Mouse (Mus musculus) NIH3T3 (cell line): ENCODE data around the gene Map2k1.
A peak's percentile ranks its signal among the peaks of the same experiment; 100 is the strongest.
"Not testable (repeated sequence)": the region's sequence is repeated elsewhere in the genome, so short reads cannot be mapped to it uniquely, and the experiment has no call there.

Source experiments
- DNase-seq: peaks from one replicate; pipeline ENCODE4 v3.0.0-alpha.2; 2012; ENCODE audit warnings: low read depth

Map2k1 gene

DNA sequence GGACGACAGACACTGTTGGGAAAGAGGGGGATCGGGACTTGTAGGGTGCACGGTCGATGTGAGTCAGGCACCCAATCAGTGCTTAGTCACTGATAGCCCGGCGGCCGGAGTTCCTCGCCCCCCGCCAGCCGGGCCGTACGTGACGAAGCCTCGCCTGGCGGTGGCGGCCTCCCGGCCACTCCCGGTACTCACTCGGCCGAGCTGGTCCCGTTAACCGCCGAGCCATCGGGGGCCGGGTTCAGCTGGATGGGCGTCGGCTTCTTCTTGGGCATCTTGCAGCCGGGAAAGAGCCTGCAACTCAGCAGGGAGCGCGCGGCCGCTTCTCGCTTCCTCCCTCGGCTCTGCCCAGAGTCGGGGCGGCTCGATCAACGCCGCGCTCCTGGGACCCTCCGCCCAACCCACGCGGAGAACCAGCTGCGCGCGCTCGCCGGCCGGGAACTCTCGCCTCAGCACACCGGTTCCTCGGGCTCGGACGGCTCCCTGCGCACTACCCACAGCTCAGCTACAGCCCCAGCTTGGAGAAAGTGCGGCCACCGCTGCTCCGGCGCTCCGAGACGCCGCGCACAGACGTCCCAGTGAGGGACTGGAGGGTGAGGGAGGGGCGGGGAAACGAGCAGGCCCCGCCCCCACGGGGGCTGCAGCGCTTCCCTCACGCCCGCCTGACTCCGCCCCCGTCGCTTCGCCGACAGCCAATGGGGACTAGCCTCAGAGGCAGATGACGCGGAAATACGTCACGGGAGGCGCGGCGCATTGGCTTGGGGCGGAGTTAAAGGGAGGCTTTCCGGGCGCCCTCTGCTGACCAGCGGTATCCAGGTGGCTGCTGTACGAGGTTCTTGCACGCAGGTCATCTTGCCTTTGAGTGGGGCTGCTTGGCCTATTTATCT lies at the start of gene Map2k1:
Gene Map2k1 (minus strand): TSS at position 611 of the 884 bp plus-strand sequence.
- DNase-seq = peak; percentile 99

GRCm38 (mm10) chr9:64303086-64303485 lies 49.7 kb upstream of the Map2k1 start:
- not testable (repeated sequence) for DNase-seq

GRCm38 (mm10) chr9:64282404-64282987 lies 29.1 kb upstream of the Map2k1 start:
- DNase-seq = no peak

DNA sequence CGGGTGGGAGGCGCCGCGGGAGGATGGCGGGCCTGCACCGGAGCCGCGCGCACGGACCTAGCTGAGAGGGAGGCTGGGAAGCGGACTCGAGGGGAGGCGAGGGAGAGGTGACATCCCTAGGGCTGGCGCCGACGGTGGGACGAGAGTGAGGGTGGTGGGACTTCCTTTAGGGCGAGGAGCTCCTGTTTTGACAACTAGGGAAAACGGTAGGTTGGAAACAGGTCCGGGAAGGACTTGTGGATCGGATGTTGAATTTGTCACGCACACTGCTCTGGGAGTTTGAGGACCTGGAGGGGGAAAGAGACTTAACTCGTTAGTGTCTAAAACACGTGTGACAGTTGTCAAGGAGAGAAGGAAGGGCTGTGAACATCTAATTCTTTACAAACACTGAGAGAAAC lies 28.3 kb upstream of the Map2k1 start:
- no peak for DNase-seq

- peak; percentile 97 for DNase-seq
These were observed 27.8 kb upstream of the Map2k1 start, which contains the start of gene Tipin for GRCm38 (mm10) chr9:64281105-64281780. Gene Tipin, plus strand, starts transcription at chr9:64281581.

DNA sequence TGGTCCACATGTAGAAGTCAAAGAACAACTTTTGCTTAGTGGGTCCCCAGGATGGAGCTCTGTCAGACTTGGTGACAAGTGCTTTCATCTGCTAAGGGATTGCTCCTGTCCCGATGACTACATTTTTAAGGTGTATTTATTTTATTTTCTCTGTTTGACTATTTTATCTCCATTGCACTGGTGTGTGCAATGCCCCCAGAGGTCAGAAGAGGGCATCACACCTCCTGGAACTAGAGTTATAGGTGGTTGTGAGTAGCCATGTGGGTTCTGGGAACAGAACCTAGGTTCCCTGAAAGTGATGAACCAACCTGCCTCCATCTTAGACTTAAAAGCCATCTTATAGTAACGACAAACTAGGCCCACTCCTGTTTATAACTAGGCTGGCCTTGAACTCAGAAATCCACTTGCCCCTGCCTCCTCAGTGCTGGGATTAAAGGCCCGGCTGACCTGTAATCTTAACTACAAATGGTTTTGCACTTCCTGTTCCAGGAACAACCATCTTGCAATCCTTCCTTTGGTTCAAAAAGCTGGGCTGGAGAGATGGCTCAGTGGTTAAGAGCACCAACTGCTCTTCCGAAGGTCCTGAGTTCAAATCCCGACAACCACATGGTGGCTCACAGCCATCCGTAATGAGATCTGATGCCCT lies 25.4 kb upstream of the Map2k1 start:
- DNase-seq = no peak

DNA sequence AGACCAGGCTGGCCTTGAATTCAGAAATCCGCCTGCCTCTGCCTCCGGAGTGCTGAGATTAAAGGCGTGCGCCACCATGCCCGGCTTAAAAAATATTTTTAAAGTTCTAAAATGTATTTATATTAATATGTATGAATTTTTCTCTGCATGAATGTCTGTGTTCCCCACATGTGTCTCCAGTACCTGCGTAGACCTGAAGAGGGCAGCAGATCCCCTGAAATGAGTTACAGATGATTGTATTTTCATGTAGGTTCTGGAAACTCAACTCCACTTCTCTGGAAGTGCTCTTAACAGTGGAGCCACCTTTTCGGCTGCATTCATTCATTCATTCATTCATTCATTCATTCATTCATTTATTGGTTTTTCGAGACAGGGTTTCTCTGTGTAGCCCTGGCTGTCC lies 24.3 kb upstream of the Map2k1 start:
- DNase-seq = peak; percentile 87

GRCm38 (mm10) chr9:64274919-64275318 lies 21.5 kb upstream of the Map2k1 start:
- DNase-seq = peak; percentile 52

GRCm38 (mm10) chr9:64274291-64274690 lies 20.9 kb upstream of the Map2k1 start:
- no peak for DNase-seq

- DNase-seq = no peak
These were observed 20.3 kb upstream of the Map2k1 start for GRCm38 (mm10) chr9:64273757-64274156.

- DNase-seq = peak; percentile 75
These were observed 19.2 kb upstream of the Map2k1 start for GRCm38 (mm10) chr9:64272611-64273010.

GRCm38 (mm10) chr9:64271249-64271648 lies 17.8 kb upstream of the Map2k1 start:
- no peak for DNase-seq

- DNase-seq = not testable (repeated sequence)
These were observed 15.4 kb upstream of the Map2k1 start for GRCm38 (mm10) chr9:64268836-64269235.

DNA sequence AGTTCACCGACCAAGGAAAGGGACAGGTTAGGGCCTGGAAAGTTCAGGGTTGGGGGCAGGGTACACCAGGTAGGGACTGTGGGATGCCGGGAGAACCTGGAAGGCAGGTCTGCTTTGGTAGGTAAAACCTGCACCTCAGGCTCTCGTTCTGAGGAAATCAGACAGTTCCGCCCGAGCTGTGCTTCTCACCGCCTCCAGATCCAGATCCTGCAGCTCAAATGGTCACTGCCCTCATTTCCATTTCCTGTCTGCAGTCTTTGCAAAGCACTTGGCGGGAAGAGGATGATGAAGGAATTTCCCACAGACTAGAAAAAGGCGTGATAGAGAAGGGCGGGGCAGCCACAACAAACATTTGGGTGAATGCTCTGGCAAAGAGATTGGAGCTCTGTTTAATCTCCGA lies 14.8 kb upstream of the Map2k1 start:
- DNase-seq = no peak

DNA sequence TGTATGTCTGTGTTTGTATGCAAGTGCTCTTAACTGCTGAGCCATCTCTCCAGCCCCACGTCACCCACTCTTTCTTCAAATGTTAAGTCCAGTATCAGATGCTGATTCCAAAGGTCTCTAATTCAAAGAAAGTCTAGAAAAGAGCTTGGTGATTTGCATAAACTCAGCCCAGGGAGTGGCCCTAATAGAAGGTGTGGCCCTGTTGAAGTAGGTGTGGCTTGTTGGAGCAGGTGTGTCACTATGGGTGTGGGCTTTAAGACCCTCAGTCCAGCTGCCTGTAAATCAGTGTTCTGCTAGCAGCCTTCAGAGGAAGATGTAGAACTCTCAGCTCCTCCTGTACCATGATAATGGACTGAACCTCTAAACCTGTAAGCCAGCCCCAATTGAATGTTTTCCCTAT lies 13.8 kb upstream of the Map2k1 start:
- DNase-seq = no peak

GRCm38 (mm10) chr9:64264813-64265212 lies 11.4 kb upstream of the Map2k1 start:
- no peak for DNase-seq

GRCm38 (mm10) chr9:64261023-64261422 lies 7.6 kb upstream of the Map2k1 start:
- DNase-seq = peak; percentile 42

DNA sequence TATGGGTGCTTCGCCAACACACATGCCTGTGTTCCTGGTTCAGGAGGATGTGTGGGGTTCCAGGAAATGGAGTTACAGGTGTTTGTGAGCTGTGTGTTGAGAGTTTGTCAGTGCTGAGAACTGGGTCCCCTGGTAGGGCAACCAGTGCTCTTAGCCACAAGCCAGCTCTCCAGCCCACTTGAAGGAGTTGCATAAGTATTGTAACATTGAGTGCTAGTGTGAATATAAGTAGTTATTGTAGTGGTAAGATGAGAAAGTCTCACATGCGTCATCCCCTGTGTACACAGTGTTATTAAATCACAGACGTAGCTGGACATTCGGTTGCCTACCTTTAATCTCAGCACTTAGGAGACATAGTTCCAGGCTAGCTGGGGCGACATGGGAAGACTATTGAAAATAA lies 6.5 kb upstream of the Map2k1 start:
- no peak for DNase-seq

DNA sequence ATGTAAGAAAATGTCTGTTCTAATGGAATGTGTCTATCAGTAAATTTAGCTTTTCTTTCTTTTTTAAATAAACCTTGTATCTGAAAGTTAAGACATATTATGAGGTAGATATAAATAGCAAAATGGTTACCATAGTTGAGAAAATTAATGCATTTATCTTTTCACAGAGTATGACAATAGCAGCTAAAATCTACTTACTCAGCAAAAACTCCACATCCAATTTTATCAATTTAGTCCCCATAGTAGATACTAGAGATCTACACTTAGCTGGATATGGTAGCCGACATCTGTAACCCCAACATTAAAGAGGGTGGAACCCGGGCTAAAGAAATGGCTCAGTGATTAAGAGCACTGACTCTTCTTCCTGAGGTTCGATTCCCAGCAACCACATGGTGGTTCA lies 2.8 kb upstream of the Map2k1 start:
- DNase-seq = no peak

DNA sequence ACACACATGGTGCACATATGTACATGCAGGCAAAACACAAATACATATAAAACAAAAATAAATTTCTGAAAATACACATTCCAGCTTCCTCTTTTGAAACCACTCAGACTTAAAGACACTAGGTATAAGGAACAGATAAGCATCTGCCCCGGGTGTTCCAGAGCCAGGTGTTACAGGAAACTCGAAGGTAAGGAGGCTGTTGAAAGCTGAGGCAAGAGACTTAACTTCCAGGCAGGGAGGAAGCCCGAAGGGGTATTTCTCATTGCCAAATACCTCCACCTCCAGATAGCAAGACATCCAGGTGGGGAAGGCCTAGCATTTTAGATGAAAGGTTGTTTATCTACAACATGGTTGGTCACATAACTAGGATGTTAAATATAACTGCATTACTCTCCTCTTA lies 2.0 kb upstream of the Map2k1 start:
- no peak for DNase-seq

DNA sequence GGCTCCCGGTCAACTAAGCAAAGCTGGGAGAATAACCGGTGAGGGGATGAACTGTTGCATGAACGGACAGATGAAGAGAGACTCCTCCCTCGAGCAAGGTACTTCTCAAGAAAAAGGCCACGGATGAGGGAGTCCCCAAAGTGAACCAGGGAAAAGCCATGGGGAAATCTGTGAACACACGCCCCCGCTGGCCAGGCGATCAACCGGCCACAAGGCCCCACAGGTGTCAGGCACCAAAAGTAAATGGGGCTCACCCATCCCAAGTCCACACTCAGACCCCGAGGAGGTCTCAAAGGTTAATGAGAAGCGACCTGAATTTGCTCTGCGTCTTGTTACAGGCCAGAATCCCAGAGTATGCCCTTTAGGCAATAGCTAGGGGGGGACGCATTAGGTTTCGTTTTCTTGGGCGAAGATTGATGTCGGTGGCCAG lies 825 bp downstream of the Map2k1 start:
- peak; percentile 39 for DNase-seq

- DNase-seq = no peak
These were observed 3.2 kb downstream of the Map2k1 start for GRCm38 (mm10) chr9:64250111-64250730.
